Mouse (Mus musculus) neural tube, embryonic 15.5 days (tissue): Measurements from ENCODE around the gene Grm4. TPM values are rescaled to one million over a fixed set of nuclear protein-coding genes. Genes with fewer than 3 reads are reported as not detected.

ENCODE experiments used
- ATAC-seq: fragments of 200-750 bp; cut with Nextera tagmentation; 2 replicates; pipeline ENCODE4 v1.8.0; 2017; ENCODE audit warnings: mild to moderate bottlenecking, moderate TSS enrichment, moderate library complexity; ENCODE audit not compliant: low FRiP score
- H3K27ac ChIP-seq: fragments of 300-500 bp; sonication (generic); replicated peaks from 2 replicates; pipeline ENCODE4 v1.5.1; 2015; ENCODE audit warnings: mild to moderate bottlenecking, inconsistent platforms
- H3K27me3 ChIP-seq: fragments of 300-500 bp; sonication (generic); replicated peaks from 2 replicates; pipeline ENCODE4 v1.6.1; 2015; ENCODE audit warnings: inconsistent platforms
- H3K36me3 ChIP-seq: fragments of 300-500 bp; sonication (generic); 2 replicates; pipeline ENCODE4 v1.6.1; 2015; ENCODE audit warnings: inconsistent platforms
- H3K4me1 ChIP-seq: fragments of 300-500 bp; sonication (generic); 2 replicates; pipeline ENCODE4 v1.6.1; 2015; ENCODE audit warnings: inconsistent platforms
- H3K4me2 ChIP-seq: fragments of 300-500 bp; sonication (generic); 2 replicates; pipeline ENCODE4 v1.6.1; 2015; ENCODE audit warnings: inconsistent platforms, mild to moderate bottlenecking, moderate library complexity
- H3K4me3 ChIP-seq: fragments of 300-500 bp; sonication (generic); replicated peaks from 2 replicates; pipeline ENCODE4 v1.5.1; 2015; ENCODE audit warnings: mild to moderate bottlenecking, inconsistent platforms
- H3K9ac ChIP-seq: fragments of 300-500 bp; sonication (generic); replicated peaks from 2 replicates; pipeline ENCODE4 v1.6.1; 2015; ENCODE audit warnings: mild to moderate bottlenecking, inconsistent platforms
- H3K9me3 ChIP-seq: fragments of 300-500 bp; sonication (generic); replicated peaks from 2 replicates; pipeline ENCODE4 v1.6.1; 2016; ENCODE audit warnings: inconsistent platforms
- WGBS: fragments of 180-500 bp; shearing (Covaris S2); methylation state at CpG from one replicate; pipeline ENCODE4 v1.1.7; 2015; ENCODE audit warnings: mixed read lengths; 5-methylcytosine and 5-hydroxymethylcytosine counted together
- polyA plus RNA-seq: library from polyadenylated mRNA; unstranded; fragments of >200 nt; fragmentation: Nextera tagmentation; extraction: Ambion mirVana; gene quantifications from 2 replicates; pipeline ENCODE4 v1.2.1, GENCODE M21; 2015

Gene Grm4
- polyA plus RNA-seq, 1 experiment from 2014 or later, result 10.1 TPM

DNA sequence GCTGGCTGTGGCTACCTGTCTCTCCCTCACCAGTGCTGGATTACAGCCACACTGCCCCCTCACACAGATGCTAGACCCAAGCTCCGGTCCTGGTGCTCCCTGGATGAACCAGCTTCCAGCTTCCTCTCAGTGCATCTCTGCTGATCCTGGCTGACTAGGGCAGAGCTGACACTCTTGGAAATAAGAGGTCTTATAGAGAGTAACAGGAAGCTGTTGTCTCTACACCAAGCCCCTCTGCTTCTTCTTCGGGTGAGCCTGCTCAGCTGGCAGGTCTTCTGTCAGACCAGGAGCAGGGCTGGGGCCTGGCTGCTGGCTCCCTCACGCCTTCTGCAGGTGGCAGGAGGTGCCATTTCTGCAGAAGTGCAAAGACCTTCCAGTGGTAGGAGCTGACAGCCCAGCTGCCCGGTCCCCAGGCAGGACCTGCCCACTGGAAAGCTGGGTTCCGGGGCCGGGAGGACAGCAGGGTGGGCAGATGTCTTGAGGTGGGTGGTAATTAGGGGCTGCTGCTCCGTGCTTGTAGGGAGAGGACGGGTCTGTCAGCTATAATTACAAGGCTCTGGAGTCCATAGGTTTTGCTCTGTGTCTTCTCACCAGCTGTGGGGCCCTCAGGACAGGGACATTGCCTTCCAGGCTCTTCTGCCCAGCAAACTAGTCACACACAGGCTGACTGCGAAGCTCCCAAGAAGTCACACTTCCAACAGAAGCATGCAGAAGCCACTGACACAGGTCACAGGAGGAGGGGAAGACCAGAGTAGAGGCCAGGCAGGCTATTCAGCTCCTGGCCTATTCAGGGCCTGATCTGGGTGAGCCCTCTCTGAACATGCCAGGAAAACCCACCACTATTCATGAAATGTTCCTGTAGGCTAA lies 10.7 kb downstream of the Grm4 start:
- Histone ChIP-seq H3K27ac (no peak overlapping the region), H3K4me1 (peaks cover 49% of the 10 kb centered on the region), H3K4me2 (peak overlapping the region; percentile 97), H3K4me3 (no peak overlapping the region), H3K36me3 (no peaks in the 10 kb centered on the region), H3K27me3 (peaks cover 29% of the 10 kb centered on the region), H3K9me3 (no peaks in the 10 kb centered on the region), H3K9ac (0 out of 2 replicates have a peak overlapping the region, but pooled peaks have one; percentile 18)
- no peak for ATAC-seq
- 56% methylated on average over 9 of the region's 9 CpGs for WGBS

DNA sequence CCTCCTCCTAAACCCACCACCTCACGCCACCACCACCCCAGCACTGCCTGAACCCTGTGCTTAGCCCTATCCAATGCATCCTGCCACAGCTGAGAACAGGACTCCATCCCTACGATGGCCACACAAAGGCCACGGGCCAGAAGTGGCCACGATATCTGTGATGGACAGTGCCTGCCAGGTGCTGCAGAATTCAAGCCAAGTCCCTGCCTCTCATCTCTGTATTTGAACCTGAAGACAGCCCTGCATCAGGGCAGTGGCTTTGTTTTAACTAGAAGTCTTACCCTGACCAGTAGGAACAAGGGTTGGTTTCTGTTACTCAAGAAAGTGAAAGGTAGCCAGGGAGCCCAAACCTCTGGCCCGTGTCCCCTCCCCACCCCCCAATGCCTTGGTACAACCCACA lies 12.1 kb downstream of the Grm4 start:
- ATAC-seq, result no peak
- Histone ChIP-seq H3K4me1 (peaks cover 50% of the 10 kb centered on the region), H3K27me3 (peaks cover 29% of the 10 kb centered on the region), H3K4me3 (no peak overlapping the region), H3K9ac (no peak overlapping the region), H3K27ac (no peak overlapping the region), H3K36me3 (no peaks in the 10 kb centered on the region), H3K4me2 (no peak overlapping the region), H3K9me3 (no peaks in the 10 kb centered on the region)
- WGBS, result 83% methylated on average over 5 of the region's 5 CpGs

DNA sequence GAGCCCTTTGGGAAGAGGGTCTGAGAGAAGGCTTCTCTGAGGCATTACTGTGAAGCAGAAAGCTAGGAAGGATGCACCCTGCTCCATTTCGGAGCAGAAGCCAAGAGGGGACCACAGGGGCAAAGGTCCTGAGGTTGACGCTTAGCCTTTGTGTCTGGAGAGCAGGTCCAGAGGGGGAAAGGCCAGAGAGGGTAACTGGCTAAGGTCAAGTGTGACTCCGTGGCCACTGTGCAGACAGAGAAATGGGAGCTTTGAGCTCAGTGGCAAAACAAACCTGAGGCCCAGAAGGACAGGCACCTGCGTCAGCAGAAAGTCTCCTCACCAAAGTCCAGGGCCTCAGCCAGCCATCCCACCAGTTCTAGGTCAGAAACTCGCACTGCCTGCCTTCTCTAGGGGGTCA lies 12.7 kb downstream of the Grm4 start:
- Histone ChIP-seq H3K4me2 (no peak overlapping the region), H3K9me3 (no peaks in the 10 kb centered on the region), H3K36me3 (no peaks in the 10 kb centered on the region), H3K27me3 (peaks cover 24% of the 10 kb centered on the region), H3K9ac (no peak overlapping the region), H3K4me3 (no peak overlapping the region), H3K27ac (no peak overlapping the region), H3K4me1 (peaks cover 50% of the 10 kb centered on the region)
- ATAC-seq, result no peak
- 71% methylated on average over 5 of the region's 5 CpGs for WGBS

DNA sequence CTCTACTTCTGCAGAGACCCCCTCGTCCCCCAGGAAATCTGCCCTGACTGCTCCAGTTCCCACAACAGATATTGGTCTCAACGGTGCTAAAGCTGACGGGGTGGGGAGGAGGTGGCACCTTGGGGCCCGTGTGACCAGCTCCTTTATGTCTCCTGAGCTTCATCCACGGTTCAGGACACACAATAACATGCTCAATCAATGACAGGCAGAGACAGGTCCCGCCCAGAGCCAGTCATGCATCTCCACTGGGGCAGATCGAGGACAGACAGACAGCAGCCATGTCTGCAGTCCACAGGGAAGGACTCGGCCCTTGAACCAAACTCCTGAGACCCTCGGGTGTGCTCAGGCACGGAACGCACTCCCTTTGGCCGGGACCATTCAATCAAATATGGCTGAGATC lies 13.2 kb downstream of the Grm4 start:
- H3K4me3 ChIP-seq, result no peak overlapping the region
- H3K9me3 ChIP-seq, result no peaks in the 10 kb centered on the region
- no peak for ATAC-seq
- peaks cover 51% of the 10 kb centered on the region for H3K4me1 ChIP-seq
- no peak overlapping the region for H3K4me2 ChIP-seq
- 61% methylated on average over 12 of the region's 12 CpGs for WGBS
- H3K27me3 ChIP-seq, result peaks cover 24% of the 10 kb centered on the region
- H3K9ac ChIP-seq, result no peak overlapping the region
- H3K27ac ChIP-seq, result no peak overlapping the region
- H3K36me3 ChIP-seq, result no peaks in the 10 kb centered on the region

DNA sequence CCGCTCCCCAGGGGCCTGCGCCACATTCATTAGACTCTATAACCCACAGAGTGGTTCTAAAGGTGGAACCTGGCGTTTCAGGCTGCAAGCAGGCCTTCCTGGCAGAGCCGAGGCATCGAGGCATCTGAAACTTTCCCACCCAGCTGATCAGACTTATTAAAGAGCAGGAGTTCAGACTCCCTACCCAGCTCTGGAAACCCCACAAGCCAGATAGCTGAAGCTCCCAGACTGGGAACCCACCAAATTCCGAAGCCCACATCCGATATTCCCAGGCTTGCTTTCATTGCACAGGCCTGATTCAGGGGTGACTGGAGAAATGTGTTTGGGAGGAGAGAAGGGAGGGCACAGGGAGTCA lies 13.6 kb downstream of the Grm4 start:
- Histone ChIP-seq H3K4me2 (no peak overlapping the region), H3K9me3 (no peaks in the 10 kb centered on the region), H3K27me3 (peaks cover 28% of the 10 kb centered on the region), H3K36me3 (no peaks in the 10 kb centered on the region), H3K4me3 (no peak overlapping the region), H3K27ac (no peak overlapping the region), H3K4me1 (peaks cover 54% of the 10 kb centered on the region), H3K9ac (no peak overlapping the region)
- 95% methylated on average over 7 of the region's 7 CpGs for WGBS
- no peak for ATAC-seq

DNA sequence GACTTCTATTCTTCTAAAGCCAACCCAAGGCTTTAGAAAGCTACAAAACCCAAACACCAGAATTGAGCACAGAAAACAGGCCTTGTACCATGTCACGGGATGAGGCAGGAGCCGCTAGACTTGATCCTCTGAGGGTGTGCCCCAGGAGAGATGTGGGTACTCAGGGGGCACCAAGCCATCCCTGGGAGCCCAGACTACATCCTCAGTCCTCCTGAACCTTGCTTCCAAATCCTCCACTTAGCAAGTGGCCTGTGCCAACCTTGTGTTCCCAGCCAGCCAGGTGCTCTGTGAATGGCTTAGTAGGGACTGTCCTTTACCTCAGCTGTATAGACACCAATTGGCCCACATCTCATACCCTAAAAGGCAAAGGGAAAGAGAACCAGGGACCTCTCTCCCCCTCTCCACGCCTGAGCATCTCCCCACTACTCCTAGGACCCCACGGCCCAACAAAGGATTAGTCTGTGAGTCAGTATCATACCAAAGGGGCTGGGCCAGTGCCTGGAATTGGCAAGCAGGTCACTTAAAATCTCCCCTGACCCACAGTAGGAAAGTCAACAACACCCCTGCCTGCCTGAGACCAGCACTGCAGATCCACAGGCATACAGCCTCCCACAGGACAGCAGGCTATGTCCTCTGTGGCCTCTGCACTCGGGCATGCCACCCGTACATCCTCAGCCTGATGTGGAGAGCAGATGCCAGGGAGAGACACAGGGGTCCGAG lies 14.2 kb downstream of the Grm4 start:
- peaks cover 25% of the 10 kb centered on the region for H3K27me3 ChIP-seq
- H3K9ac ChIP-seq, result no peak overlapping the region
- no peaks in the 10 kb centered on the region for H3K36me3 ChIP-seq
- no peak for ATAC-seq
- H3K4me3 ChIP-seq, result no peak overlapping the region
- no peaks in the 10 kb centered on the region for H3K9me3 ChIP-seq
- 79% methylated on average over 7 of the region's 7 CpGs for WGBS
- H3K4me1 ChIP-seq, result peaks cover 54% of the 10 kb centered on the region
- H3K27ac ChIP-seq, result no peak overlapping the region
- no peak overlapping the region for H3K4me2 ChIP-seq

DNA sequence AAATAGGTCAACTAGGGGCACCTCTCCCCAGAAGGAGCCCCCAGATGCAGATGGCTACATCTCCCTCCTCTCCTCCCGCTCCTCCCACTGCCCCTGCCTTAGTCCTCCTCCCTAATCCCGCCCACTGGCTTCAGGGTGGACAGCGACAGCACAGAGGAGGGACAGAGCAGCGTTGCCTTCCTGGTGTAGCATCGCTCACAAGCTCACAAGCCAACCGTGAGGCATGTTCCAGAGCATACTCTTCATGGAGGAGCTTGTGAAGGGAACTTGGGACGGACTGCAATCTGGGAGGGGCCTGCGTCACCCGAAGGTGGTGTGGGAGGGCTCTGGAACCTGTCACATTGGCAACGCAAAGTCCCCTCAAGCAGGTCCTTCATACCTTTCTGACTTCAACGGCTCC lies 14.8 kb downstream of the Grm4 start:
- no peak for ATAC-seq
- H3K4me1 ChIP-seq, result peaks cover 54% of the 10 kb centered on the region
- no peak overlapping the region for H3K4me3 ChIP-seq
- H3K27me3 ChIP-seq, result peaks cover 19% of the 10 kb centered on the region
- WGBS, result 56% methylated on average over 11 of the region's 11 CpGs
- H3K4me2 ChIP-seq, result no peak overlapping the region
- no peak overlapping the region for H3K27ac ChIP-seq
- no peaks in the 10 kb centered on the region for H3K36me3 ChIP-seq
- no peak overlapping the region for H3K9ac ChIP-seq
- H3K9me3 ChIP-seq, result no peaks in the 10 kb centered on the region

DNA sequence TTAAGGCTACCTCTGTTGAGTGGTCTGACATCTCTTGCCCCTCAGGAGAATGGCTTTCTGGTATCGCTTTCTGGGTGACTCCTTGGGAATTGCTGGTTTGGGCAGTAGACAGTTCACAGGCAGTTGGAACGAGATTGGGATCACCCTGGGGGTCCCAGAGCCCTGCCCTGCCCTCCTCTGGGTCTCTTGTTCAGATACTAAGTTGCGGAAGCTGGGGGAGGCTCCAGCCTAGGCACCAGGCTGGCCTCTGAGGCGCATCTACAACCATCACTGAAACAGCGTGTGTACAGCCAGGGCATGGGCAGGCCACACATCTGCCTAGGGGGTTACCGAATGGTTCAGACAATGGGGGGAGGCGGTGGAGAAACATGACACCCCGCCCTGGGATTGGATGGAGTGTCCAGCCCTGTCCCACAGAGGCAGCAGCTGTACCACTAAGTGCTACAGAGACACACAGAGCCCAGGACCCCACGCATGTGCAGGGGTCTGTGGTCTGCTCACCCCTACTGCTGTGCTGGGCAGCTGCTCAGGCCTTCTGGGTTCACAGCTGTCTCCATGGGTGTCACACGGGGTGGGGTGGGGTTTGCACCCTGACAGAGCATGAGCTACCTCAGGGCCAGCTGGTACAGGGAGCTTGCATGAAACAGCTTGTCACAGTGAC lies 15.9 kb downstream of the Grm4 start:
- Histone ChIP-seq H3K36me3 (no peaks in the 10 kb centered on the region), H3K27me3 (peaks cover 10% of the 10 kb centered on the region; the same call in 1 of the 2 replicates), H3K4me3 (no peak overlapping the region), H3K9ac (no peak overlapping the region), H3K4me1 (peaks cover 52% of the 10 kb centered on the region), H3K9me3 (no peaks in the 10 kb centered on the region), H3K4me2 (no peak overlapping the region), H3K27ac (no peak overlapping the region)
- no peak for ATAC-seq
- 23% methylated on average over 10 of the region's 10 CpGs for WGBS

DNA sequence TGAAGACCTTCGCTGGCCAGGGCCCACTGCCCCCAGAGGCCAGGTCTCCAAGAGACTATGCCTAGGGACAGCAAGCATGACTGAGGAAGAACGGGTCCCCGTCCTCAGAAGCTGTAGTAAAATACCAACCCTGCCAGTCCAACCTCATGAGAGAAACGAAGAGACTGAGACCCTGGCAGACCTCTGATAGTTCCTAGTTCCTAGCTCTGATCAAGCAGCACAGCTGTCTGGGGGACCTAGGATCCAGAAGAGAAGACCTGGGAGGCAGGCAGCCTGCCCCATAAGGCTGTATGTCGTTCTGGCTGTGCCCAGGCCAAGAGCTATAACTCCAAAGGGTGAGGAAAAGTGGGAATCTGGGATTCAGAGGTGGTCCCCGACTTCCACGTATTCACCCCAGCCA lies 17.3 kb downstream of the Grm4 start:
- no peak overlapping the region for H3K9ac ChIP-seq
- no peak overlapping the region for H3K27ac ChIP-seq
- no peak overlapping the region for H3K4me2 ChIP-seq
- no peak overlapping the region for H3K4me3 ChIP-seq
- ATAC-seq, result no peak
- H3K27me3 ChIP-seq, result peaks cover 9% of the 10 kb centered on the region; the same call in 1 of the 2 replicates
- 60% methylated on average over 7 of the region's 7 CpGs for WGBS
- H3K9me3 ChIP-seq, result no peaks in the 10 kb centered on the region
- no peaks in the 10 kb centered on the region for H3K36me3 ChIP-seq
- peaks cover 44% of the 10 kb centered on the region for H3K4me1 ChIP-seq

DNA sequence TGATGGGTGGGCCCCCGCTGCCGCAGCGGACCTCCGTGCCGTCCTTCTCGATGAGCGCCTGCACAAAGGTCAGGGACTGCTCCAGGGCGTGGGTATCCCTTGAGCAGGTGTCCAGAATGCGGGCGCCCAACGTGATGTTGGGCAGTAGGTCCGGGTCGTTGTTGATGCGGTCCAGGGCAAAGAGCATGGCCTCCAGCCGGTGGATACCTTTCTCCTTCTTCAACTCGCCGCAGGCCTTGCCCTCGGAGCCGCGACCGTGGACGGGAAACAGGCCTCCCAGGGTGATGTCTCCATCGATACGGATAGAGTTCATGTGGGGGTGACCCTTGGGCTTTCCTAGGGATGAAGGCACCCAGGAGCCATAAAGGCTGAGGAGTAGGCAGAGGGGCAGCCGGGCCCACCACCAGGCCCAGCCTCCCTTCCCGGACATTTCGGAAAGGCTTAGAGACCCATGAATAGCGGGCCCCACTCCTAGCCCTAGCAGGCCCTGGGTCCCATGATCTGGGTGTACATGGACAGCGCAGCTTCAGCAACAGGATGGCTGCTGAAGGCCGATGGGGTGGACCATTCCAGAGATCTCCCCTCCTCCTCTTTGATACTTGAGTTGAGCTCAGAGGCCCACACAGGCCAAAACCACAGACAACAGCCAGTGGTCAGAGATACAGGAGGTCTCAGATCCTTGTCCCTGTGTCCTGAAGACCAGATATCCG lies 18.3 kb downstream of the Grm4 start:
- peaks cover 9% of the 10 kb centered on the region; the same call in 1 of the 2 replicates for H3K27me3 ChIP-seq
- no peak overlapping the region for H3K4me3 ChIP-seq
- no peaks in the 10 kb centered on the region for H3K9me3 ChIP-seq
- no peak overlapping the region for H3K9ac ChIP-seq
- no peaks in the 10 kb centered on the region for H3K36me3 ChIP-seq
- ATAC-seq, result no peak
- WGBS, result 74% methylated on average over 31 of the region's 31 CpGs
- no peak overlapping the region for H3K27ac ChIP-seq
- H3K4me1 ChIP-seq, result peaks cover 44% of the 10 kb centered on the region
- no peak overlapping the region for H3K4me2 ChIP-seq

DNA sequence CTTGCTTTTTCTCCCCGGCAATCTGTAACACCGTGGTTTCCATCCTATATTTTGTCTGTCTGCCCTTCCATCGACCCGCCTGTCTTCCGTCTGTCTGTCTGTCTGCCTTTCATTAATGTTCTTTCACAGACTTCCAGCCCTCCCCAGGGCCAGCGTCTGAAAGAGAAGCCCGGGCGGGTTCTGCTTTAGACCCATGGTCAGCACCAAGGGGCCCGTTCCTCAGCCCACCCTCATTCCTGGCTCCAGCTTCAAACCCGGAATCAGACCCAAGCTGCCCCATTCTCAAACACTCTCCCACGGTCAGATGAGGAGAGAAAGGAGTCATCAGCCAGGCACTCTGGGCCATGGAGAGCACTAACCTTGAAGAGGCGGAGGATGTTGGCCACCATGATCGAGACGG lies 18.9 kb downstream of the Grm4 start:
- ATAC-seq, result no peak
- H3K4me2 ChIP-seq, result peak overlapping the region; percentile 39
- H3K27ac ChIP-seq, result no peak overlapping the region
- H3K36me3 ChIP-seq, result no peaks in the 10 kb centered on the region
- H3K27me3 ChIP-seq, result peaks cover 9% of the 10 kb centered on the region; the same call in 1 of the 2 replicates
- H3K9me3 ChIP-seq, result no peaks in the 10 kb centered on the region
- WGBS, result 31% methylated on average over 14 of the region's 14 CpGs
- H3K9ac ChIP-seq, result no peak overlapping the region
- peaks cover 44% of the 10 kb centered on the region for H3K4me1 ChIP-seq
- H3K4me3 ChIP-seq, result no peak overlapping the region
